Mouse (Mus musculus) lung, postnatal 0 days (tissue): ENCODE measurements around the gene Zbtb6. TPM values are rescaled to one million over a fixed set of nuclear protein-coding genes. Genes with fewer than 3 reads are reported as not detected.

Experiments used
- ATAC-seq: fragments of 200-750 bp; cut with Nextera tagmentation; 2 replicates; pipeline ENCODE4 v1.8.0; 2017; ENCODE audit warnings: moderate library complexity
- DNase-seq: peaks from one replicate; pipeline ENCODE4 v3.0.0-alpha.2; 2016; ENCODE audit warnings: low spot score
- H3K27ac ChIP-seq: fragments of 300-500 bp; sonication (generic); 2 replicates; pipeline ENCODE4 v1.5.1; 2014; ENCODE audit warnings: antibody characterized with exemption, mild to moderate bottlenecking, low read length, mixed read lengths
- H3K27me3 ChIP-seq: fragments of 300-500 bp; sonication (generic); replicated peaks from 2 replicates; pipeline ENCODE4 v1.6.1; 2014; ENCODE audit warnings: low read length, mixed read lengths; ENCODE audit not compliant: insufficient read depth
- H3K36me3 ChIP-seq: fragments of 300-500 bp; sonication (generic); 2 replicates; pipeline ENCODE4 v1.6.1; 2014; ENCODE audit warnings: low read length, mixed read lengths; ENCODE audit not compliant: insufficient read depth
- H3K4me1 ChIP-seq: fragments of 300-500 bp; sonication (generic); 2 replicates; pipeline ENCODE4 v1.6.1; 2014; ENCODE audit warnings: antibody characterized with exemption, low read depth, low read length, mixed read lengths; ENCODE audit not compliant: insufficient read depth
- H3K4me2 ChIP-seq: fragments of 300-500 bp; sonication (generic); replicated peaks from 2 replicates; pipeline ENCODE4 v1.6.1; 2014; ENCODE audit warnings: low read depth, mild to moderate bottlenecking, low read length, moderate library complexity, mixed read lengths
- H3K4me3 ChIP-seq: fragments of 300-500 bp; sonication (generic); 2 replicates; pipeline ENCODE4 v1.5.1; 2014; ENCODE audit warnings: low read depth, low read length
- H3K9ac ChIP-seq: fragments of 300-500 bp; sonication (generic); replicated peaks from 2 replicates; pipeline ENCODE4 v1.6.1; 2014; ENCODE audit warnings: low read depth, mild to moderate bottlenecking
- H3K9me3 ChIP-seq: fragments of 300-500 bp; sonication (generic); 2 replicates; pipeline ENCODE4 v1.6.1; 2016; ENCODE audit warnings: low read length, mixed read lengths
- CTCF ChIP-seq: IDR thresholded peaks from 2 replicates; pipeline ENCODE4 v1.5.1; 2016; ENCODE audit warnings: antibody characterized with exemption, mild to moderate bottlenecking
- EP300 ChIP-seq: IDR thresholded peaks from 2 replicates; pipeline ENCODE4 v1.6.1; 2016; ENCODE audit warnings: antibody characterized with exemption, mild to moderate bottlenecking, control low read depth
- WGBS: fragments of 180-500 bp; shearing (Covaris S2); extraction: QIAGEN DNeasy Blood & Tissue Kit; methylation state at CpG from one replicate; pipeline ENCODE4 v1.1.7; 2014; 5-methylcytosine and 5-hydroxymethylcytosine counted together
- polyA plus RNA-seq: library from polyadenylated mRNA; unstranded; fragments of >200 nt; fragmentation: Nextera tagmentation; extraction: Ambion mirVana; gene quantifications from 2 replicates; pipeline ENCODE4 v1.2.1, GENCODE M21; 2015

Gene Zbtb6
- polyA plus RNA-seq, 1 experiment from 2014 or later = 3.1 TPM

DNA sequence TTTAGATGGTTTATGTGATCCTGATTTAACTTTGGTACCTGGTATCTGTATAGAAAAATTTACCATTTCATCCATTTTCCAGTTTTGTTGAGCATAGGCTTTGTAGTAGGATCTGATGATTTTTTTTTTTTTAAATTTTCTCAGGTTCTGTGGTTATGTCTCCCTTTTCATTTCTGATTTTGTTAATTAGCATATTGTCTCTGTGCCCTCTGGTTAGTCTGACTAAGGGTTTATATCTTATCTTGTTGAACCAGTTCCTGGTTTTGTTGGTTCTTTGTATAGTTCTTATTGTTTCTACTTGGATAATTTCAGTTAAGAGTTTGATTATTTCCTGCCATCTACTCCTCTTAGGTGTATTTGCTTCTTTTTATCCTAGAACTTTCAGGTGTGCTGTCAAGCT, 36.6 kb upstream of the Zbtb6 start:
- ATAC-seq (no peak), DNase-seq (no peak)
- no peak overlapping the region for H3K4me2 ChIP-seq
- H3K4me3 ChIP-seq = no peak overlapping the region
- H3K9me3 ChIP-seq = no peaks in the 10 kb centered on the region
- H3K36me3 ChIP-seq = peaks cover 7% of the 10 kb centered on the region
- H3K9ac ChIP-seq = no peak overlapping the region
- H3K27me3 ChIP-seq = no peaks in the 10 kb centered on the region
- no peak for TF ChIP-seq CTCF
- no peak for TF ChIP-seq EP300
- H3K27ac ChIP-seq = no peak overlapping the region
- no peaks in the 10 kb centered on the region for H3K4me1 ChIP-seq

DNA sequence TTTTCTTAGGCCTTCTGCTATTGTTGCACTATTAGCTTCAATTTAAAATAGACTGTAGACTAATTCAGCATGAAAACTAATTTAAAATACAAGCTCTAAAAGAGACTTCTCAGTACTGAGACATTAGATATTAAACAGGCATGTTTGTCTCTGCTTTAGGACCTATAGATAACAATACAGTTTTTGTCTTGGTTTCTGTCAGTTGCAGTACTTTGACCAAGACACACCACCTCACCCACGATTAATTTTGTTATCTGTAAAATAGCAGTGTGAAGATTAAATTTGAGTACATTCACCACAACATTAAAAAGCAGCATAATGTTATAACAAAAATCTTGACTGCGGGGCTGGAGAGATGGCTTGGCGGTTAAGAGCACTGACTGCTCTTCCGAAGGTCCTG, 23.3 kb upstream of the Zbtb6 start:
- Histone ChIP-seq H3K36me3 (no peaks in the 10 kb centered on the region), H3K4me3 (no peak overlapping the region), H3K27ac (no peak overlapping the region), H3K9ac (no peak overlapping the region), H3K4me2 (no peak overlapping the region), H3K9me3 (no peaks in the 10 kb centered on the region), H3K27me3 (no peaks in the 10 kb centered on the region), H3K4me1 (no peaks in the 10 kb centered on the region)
- WGBS = 93% methylated on average over 4 of the region's 4 CpGs
- no peak for ATAC-seq
- DNase-seq = no peak
- TF ChIP-seq CTCF (no peak), EP300 (no peak)

DNA sequence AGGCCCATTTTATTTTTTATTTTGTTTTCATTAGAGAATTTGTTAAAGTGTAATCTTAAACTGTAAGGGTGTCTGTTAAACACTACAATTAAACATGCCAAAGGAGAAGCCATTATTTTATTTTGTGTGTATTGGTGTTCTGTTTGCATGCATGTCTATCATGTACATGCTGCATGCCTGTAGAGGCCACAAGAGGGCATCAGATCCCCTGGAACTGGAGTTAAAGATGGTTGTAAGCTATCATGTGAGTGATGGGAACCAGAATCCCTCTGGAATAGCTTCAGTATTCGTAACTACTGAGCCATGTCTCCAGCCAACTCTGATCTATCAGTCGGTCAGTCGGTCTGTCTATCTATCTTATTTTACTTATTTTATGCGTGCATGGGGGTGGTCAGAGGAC, 17.7 kb upstream of the Zbtb6 start:
- WGBS = 95% methylated on average over 4 of the region's 4 CpGs
- Histone ChIP-seq H3K4me1 (no peaks in the 10 kb centered on the region), H3K27ac (no peak overlapping the region), H3K27me3 (no peaks in the 10 kb centered on the region), H3K36me3 (no peaks in the 10 kb centered on the region), H3K9me3 (no peaks in the 10 kb centered on the region), H3K4me2 (no peak overlapping the region), H3K9ac (no peak overlapping the region), H3K4me3 (no peak overlapping the region)
- DNase-seq (no peak), ATAC-seq (no peak)
- TF ChIP-seq EP300 (no peak), CTCF (peak; percentile 35)

DNA sequence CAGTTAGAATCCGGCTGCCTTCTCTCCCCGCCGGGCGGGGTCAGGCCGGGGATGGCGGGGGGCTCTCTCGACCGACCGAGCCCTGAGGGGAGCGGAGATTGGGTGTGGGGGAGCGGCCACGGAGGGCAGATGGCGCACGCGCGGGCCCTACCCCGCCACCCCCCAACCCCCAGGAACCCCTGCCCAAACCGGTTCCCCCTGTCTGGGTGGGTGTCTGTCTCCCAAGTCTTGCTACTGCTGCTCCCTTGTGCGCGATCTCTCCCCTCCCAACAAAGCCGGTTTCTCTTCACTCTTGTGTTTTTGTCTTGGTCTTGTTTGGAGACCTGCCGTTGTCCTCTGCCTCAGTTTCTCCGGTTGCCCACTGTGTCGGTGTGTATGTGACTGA, 9.4 kb upstream of the Zbtb6 start:
- WGBS = 1% methylated on average over 18 of the region's 24 CpGs
- DNase-seq (no peak), ATAC-seq (peak; percentile 79)
- no peaks in the 10 kb centered on the region for H3K9me3 ChIP-seq
- peak overlapping the region; percentile 94 for H3K4me3 ChIP-seq
- H3K36me3 ChIP-seq = no peaks in the 10 kb centered on the region
- H3K4me1 ChIP-seq = peaks cover 6% of the 10 kb centered on the region; the same call in 1 of the 2 replicates
- H3K27ac ChIP-seq = peak overlapping the region; percentile 87
- H3K4me2 ChIP-seq = peak overlapping the region; percentile 88
- TF ChIP-seq CTCF (no peak), EP300 (no peak)
- H3K9ac ChIP-seq = peak overlapping the region; percentile 97
- H3K27me3 ChIP-seq = no peaks in the 10 kb centered on the region

DNA sequence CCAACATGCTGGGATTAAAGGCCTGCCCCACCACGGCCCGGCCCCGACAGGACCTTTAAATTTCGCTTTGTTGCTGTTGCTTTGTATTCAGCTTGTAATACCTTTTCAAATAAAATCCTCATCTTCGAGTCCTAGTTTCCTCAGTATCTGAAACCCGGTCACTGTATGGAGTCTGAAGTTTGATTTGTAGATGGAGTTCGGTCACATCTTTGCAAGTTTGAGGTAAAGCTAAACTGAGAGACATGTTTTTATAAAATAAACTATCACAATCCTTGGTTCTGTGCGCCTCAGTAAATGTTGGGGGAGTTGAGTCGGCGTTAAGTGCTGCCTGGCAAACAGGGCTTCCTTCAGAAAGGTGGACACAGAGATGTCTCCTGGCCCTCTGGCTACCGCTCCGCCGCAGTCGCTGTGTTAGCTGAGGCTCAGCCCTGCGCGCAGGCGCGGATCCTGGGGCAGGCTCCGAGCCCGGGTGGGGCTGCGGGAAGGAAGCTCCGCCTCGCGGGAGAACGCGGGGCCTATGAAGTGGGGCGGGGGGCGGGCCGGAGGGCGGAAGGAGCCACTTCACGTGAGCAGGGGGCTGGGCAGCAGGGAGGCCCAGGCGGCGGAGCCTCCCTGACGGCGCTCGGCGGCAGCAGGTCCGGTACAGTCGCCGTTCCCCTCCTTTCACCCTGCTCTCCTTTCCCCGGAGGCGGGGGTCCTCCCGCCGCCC, 8.8 kb upstream of the Zbtb6 start:
- Histone ChIP-seq H3K27ac (peak overlapping the region; percentile 87), H3K4me1 (peaks cover 6% of the 10 kb centered on the region; the same call in 1 of the 2 replicates), H3K36me3 (no peaks in the 10 kb centered on the region), H3K4me2 (peak overlapping the region; percentile 88), H3K9me3 (no peaks in the 10 kb centered on the region), H3K9ac (peak overlapping the region; percentile 97), H3K27me3 (no peaks in the 10 kb centered on the region), H3K4me3 (peak overlapping the region; percentile 94)
- peak; percentile 97 for DNase-seq
- TF ChIP-seq EP300 (no peak), CTCF (no peak; the same call in 1 of the 2 replicates)
- peak; percentile 99 for ATAC-seq
- WGBS = 7% methylated on average over 36 of the region's 44 CpGs

DNA sequence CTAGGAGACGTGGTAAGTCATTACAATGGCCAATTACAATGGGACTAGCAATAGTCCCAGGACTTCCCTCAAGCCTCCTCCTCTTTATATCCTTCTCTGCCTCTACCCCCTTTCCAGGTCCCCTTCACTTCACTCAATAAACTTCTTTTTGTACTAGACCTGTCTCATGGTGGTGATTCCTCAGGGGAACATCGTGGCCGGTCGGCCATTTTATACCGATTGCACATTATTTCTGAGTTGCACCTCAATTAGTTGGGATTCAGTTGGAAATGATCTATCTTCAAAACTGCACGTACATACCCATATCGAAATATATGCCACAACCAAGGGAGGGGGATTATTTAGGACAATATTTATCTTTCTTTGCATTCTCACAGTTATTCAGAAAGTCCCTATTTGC, 11.4 kb downstream of the Zbtb6 start:
- no peak for ATAC-seq
- H3K9ac ChIP-seq = peak overlapping the region; percentile 81; the same call in 1 of the 2 replicates

More for the DNA sequence above, 11.4 kb downstream of the Zbtb6 start:
- Histone ChIP-seq H3K4me1 (peaks cover 5% of the 10 kb centered on the region; the same call in 1 of the 2 replicates), H3K4me2 (peak overlapping the region; percentile 89), H3K27me3 (no peaks in the 10 kb centered on the region), H3K4me3 (peak overlapping the region; percentile 85), H3K27ac (peak overlapping the region; percentile 91), H3K9me3 (no peaks in the 10 kb centered on the region), H3K36me3 (no peaks in the 10 kb centered on the region)
- WGBS = 33% methylated on average over 7 of the region's 7 CpGs
- DNase-seq = no peak
- TF ChIP-seq CTCF = no peak
- TF ChIP-seq EP300 = no peak
